Mouse (Mus musculus): ENCODE data around the gene Runx2. TPM values are rescaled to one million over a fixed set of nuclear protein-coding genes. Genes with fewer than 3 reads are reported as not detected.

Gene Runx2
- polyA plus RNA-seq, 1 experiment from 2014 or later = 0.23 TPM

- no peaks in the 10 kb centered on the region for H3K9me3 ChIP-seq (replicated peaks)
- H3K9ac ChIP-seq = no peak overlapping the region
- H3K36me3 ChIP-seq = no peaks in the 10 kb centered on the region
- no peak for ATAC-seq (replicated peaks; ENCODE audit: insufficient number of reproducible peaks, insufficient read depth, low FRiP score, low read depth)
- no peak overlapping the region for H3K4me3 ChIP-seq
- H3K27ac ChIP-seq = no peak overlapping the region
- no peaks in the 10 kb centered on the region for H3K4me1 ChIP-seq (replicated peaks)
- no peak overlapping the region for H3K4me2 ChIP-seq
- H3K27me3 ChIP-seq = no peaks in the 10 kb centered on the region
- WGBS = 64% methylated on average over 4 of the region's 4 CpGs
Observed at GRCm38 (mm10) chr17:44603170-44603569, 211.4 kb downstream of the Runx2 start.

DNA sequence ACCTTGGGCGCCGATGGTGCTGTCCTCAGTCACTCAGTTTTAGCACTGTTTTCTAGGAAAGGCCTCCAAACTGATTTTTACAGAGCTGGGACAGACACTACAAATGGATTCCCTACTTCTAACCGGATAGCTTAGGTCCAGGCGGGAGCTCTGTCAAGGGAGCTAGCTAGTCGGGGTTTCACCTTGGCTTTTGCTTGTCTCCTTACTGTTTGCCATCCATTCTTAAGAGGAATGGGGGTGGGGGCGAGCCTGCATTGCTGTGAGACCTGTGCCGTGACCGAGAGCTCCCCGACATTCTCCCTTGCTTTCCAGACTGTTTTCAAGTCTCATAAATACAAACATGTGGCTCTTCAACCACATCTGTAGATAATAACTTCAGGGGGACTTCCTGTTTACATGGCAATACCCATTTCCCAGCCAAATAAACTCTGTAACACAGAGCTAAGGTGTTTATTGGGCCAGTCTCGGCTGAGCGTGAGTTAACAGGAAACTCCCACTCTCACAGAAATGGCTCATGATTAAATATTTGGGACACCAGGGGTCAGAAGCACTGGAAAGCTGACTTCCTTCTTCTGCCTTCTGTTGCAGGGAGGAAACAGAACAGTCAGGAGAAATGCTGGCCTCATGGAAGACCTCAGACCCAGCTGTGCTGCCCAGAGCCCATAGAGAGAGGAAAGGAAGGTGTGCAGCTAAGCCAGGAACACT lies 213.1 kb downstream of the Runx2 start:
- Histone ChIP-seq H3K27ac (no peak overlapping the region), H3K27me3 (no peaks in the 10 kb centered on the region), H3K4me3 (no peak overlapping the region), H3K4me2 (no peak overlapping the region), H3K36me3 (no peaks in the 10 kb centered on the region), H3K9ac (no peak overlapping the region), H3K9me3 (replicated peaks) (no peaks in the 10 kb centered on the region), H3K4me1 (replicated peaks) (no peaks in the 10 kb centered on the region)
- 62% methylated on average over 11 of the region's 11 CpGs for WGBS
- no peak for ATAC-seq (replicated peaks; ENCODE audit: insufficient number of reproducible peaks, insufficient read depth, low FRiP score, low read depth)

- Histone ChIP-seq H3K4me2 (no peak overlapping the region), H3K9me3 (replicated peaks) (no peaks in the 10 kb centered on the region), H3K4me1 (replicated peaks) (no peaks in the 10 kb centered on the region), H3K4me3 (no peak overlapping the region), H3K27ac (no peak overlapping the region), H3K27me3 (no peaks in the 10 kb centered on the region; the same call in 1 of the 2 replicates), H3K36me3 (no peaks in the 10 kb centered on the region), H3K9ac (no peak overlapping the region)
- ATAC-seq (replicated peaks; ENCODE audit: insufficient number of reproducible peaks, insufficient read depth, low FRiP score, low read depth) = no peak
- 89% methylated on average over 1 of the region's 1 CpGs for WGBS
Observed at GRCm38 (mm10) chr17:44599856-44600255, 214.7 kb downstream of the Runx2 start.

DNA sequence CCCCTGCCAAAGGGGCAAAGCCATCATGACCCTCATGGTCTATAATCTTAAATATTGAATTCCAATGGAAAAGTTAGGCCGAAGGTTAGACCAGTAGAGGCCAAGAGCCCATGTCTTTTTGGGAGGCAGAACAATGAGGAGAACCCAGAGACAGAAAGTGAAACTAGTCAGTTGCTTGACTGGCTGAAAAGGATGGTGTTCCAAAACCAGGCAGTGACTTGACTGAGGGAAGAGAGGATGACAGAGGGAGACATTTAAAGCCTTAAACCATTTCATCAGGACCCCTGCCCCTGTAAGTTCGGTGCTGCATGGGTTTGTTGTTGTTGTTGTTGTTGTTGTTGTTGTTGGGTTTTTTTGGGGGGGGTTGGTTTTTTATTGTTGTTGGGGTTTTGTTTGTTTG lies 215.5 kb downstream of the Runx2 start:
- no peak for ATAC-seq (replicated peaks; ENCODE audit: insufficient number of reproducible peaks, insufficient read depth, low FRiP score, low read depth)
- WGBS = 86% methylated on average over 2 of the region's 2 CpGs
- Histone ChIP-seq H3K27me3 (no peaks in the 10 kb centered on the region; the same call in 1 of the 2 replicates), H3K36me3 (no peaks in the 10 kb centered on the region), H3K9ac (no peak overlapping the region), H3K4me2 (no peak overlapping the region), H3K9me3 (replicated peaks) (no peaks in the 10 kb centered on the region), H3K4me1 (replicated peaks) (no peaks in the 10 kb centered on the region), H3K27ac (no peak overlapping the region), H3K4me3 (no peak overlapping the region)

DNA sequence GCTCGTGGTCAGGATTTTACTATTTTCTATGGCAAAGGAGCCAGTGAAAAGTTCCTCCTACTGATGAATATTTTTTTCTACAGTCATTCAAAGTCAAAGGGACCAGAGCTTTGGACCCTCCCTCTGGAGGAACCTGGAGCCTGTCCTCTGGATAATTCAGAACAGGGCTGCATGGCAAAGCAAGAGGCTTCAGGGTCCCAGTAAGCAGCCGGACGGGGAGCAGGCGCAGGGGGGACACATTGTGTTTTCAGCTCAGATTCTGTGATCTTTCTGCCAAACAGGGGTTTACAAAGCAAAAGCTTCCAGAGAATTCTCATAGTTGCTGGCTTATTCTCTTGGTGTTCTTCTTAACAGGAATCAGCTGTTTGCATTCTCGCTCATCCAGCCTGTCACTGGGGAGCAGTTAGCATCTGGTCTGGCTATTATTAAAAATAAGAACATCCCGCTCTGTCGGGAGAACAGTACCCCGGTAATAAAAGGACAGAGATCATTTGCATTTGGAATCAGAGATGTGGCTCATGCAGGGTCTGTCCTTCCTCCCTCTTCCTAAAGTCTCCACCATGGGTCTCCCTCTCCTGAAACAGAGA lies 216.6 kb downstream of the Runx2 start:
- Histone ChIP-seq H3K4me3 (no peak overlapping the region), H3K4me2 (no peak overlapping the region), H3K27ac (no peak overlapping the region), H3K27me3 (no peaks in the 10 kb centered on the region; the same call in 1 of the 2 replicates), H3K9ac (no peak overlapping the region), H3K9me3 (replicated peaks) (no peaks in the 10 kb centered on the region), H3K36me3 (no peaks in the 10 kb centered on the region), H3K4me1 (replicated peaks) (no peaks in the 10 kb centered on the region)
- no peak for ATAC-seq (replicated peaks; ENCODE audit: insufficient number of reproducible peaks, insufficient read depth, low FRiP score, low read depth)
- 68% methylated on average over 8 of the region's 8 CpGs for WGBS

DNA sequence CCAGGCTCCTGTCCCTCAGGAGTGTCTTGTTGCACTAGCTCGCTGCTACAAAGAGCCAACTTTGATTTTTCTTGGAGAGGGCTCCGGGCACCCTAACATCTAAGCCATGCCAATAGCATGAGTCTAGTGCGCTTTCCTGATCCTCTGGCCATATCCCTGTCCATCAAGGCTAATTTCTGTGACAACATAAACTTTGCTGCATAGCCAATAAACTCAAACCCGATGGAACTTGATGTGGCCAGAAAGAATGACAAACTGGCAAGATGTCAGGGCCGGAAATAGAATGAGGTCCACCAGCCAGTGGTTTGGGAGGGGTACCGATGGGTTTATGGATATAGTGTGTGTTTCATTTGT lies 221.9 kb downstream of the Runx2 start:
- H3K4me1 ChIP-seq (replicated peaks) = no peaks in the 10 kb centered on the region
- WGBS = 88% methylated on average over 6 of the region's 6 CpGs
- ATAC-seq (replicated peaks; ENCODE audit: insufficient number of reproducible peaks, insufficient read depth, low FRiP score, low read depth) = no peak
- no peak overlapping the region for H3K27ac ChIP-seq
- H3K4me3 ChIP-seq = no peak overlapping the region
- no peaks in the 10 kb centered on the region for H3K9me3 ChIP-seq (replicated peaks)
- H3K27me3 ChIP-seq = no peaks in the 10 kb centered on the region; the same call in 1 of the 2 replicates
- H3K36me3 ChIP-seq = no peaks in the 10 kb centered on the region
- no peak overlapping the region for H3K9ac ChIP-seq
- no peak overlapping the region for H3K4me2 ChIP-seq

- ATAC-seq (replicated peaks; ENCODE audit: insufficient number of reproducible peaks, insufficient read depth, low FRiP score, low read depth) = no peak
- no peak overlapping the region for H3K4me3 ChIP-seq
- H3K4me1 ChIP-seq (replicated peaks) = no peaks in the 10 kb centered on the region
- no peak overlapping the region for H3K4me2 ChIP-seq
- no peaks in the 10 kb centered on the region for H3K9me3 ChIP-seq (replicated peaks)
- 72% methylated on average over 16 of the region's 16 CpGs for WGBS
- H3K9ac ChIP-seq = no peak overlapping the region
- H3K27ac ChIP-seq = no peak overlapping the region
- H3K27me3 ChIP-seq = no peaks in the 10 kb centered on the region; the same call in 1 of the 2 replicates
- H3K36me3 ChIP-seq = no peaks in the 10 kb centered on the region
Observed at GRCm38 (mm10) chr17:44592067-44592736, 222.4 kb downstream of the Runx2 start.

DNA sequence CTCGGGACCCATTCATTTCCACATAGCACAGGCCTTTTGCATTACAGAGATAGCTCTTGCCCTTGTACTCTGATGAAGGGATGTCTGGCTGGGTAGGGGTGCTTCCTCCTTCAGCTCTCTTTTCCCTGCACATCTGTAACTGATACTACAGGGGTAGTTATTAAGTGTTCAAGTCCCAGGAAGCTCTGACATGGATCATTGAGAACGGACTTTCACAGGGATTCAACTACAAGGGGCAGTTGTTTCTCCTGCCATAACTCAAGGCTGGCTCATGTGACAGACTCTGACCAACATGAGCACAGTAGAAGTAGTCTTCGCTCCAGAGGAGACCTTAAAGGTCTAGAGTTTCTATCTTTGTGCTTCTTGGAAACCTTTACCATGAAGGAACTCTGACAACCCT lies 226.1 kb downstream of the Runx2 start:
- WGBS = 63% methylated on average over 3 of the region's 3 CpGs

GRCm38 (mm10) chr17:44588020-44588419 lies 226.6 kb downstream of the Runx2 start:
- no peak overlapping the region for H3K9ac ChIP-seq
- no peak for ATAC-seq (replicated peaks; ENCODE audit: insufficient number of reproducible peaks, insufficient read depth, low FRiP score, low read depth)
- no peaks in the 10 kb centered on the region for H3K27me3 ChIP-seq
- H3K4me3 ChIP-seq = no peak overlapping the region
- H3K9me3 ChIP-seq (replicated peaks) = no peaks in the 10 kb centered on the region
- H3K4me2 ChIP-seq = no peak overlapping the region
- 35% methylated on average over 3 of the region's 3 CpGs for WGBS
- H3K27ac ChIP-seq = no peak overlapping the region
- no peaks in the 10 kb centered on the region for H3K36me3 ChIP-seq
- H3K4me1 ChIP-seq (replicated peaks) = no peaks in the 10 kb centered on the region

More for the DNA sequence above, 226.1 kb downstream of the Runx2 start:
- Histone ChIP-seq H3K4me2 (no peak overlapping the region), H3K4me1 (replicated peaks) (no peaks in the 10 kb centered on the region), H3K36me3 (no peaks in the 10 kb centered on the region), H3K27ac (no peak overlapping the region), H3K9me3 (replicated peaks) (no peaks in the 10 kb centered on the region), H3K27me3 (no peaks in the 10 kb centered on the region), H3K4me3 (no peak overlapping the region), H3K9ac (no peak overlapping the region)
- ATAC-seq (replicated peaks; ENCODE audit: insufficient number of reproducible peaks, insufficient read depth, low FRiP score, low read depth) = no peak

DNA sequence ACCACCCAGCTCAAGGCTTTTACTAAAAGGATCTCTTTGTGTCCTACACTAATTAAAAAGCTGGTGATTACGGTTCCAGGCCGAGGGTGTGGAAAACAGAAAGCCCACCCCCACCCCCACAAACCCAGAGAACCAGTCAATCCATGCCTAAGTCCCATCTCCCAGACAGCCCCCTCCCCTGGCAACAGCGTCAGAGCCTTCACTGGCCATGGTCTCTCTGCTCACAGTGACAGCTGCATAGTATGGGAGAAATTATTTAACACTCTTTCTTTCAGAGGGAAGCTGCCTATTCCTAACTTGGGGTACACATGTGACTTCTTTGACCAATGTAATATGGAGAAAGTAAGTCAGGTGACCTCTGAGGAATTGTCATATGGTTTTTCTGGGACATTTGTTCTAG lies 228.4 kb downstream of the Runx2 start:
- no peaks in the 10 kb centered on the region for H3K27me3 ChIP-seq
- H3K4me2 ChIP-seq = no peak overlapping the region
- no peak for ATAC-seq (replicated peaks; ENCODE audit: insufficient number of reproducible peaks, insufficient read depth, low FRiP score, low read depth)
- WGBS = 75% methylated on average over 3 of the region's 3 CpGs
- no peak overlapping the region for H3K4me3 ChIP-seq
- no peaks in the 10 kb centered on the region for H3K9me3 ChIP-seq (replicated peaks)
- H3K27ac ChIP-seq = no peak overlapping the region
- no peaks in the 10 kb centered on the region for H3K4me1 ChIP-seq (replicated peaks)
- no peaks in the 10 kb centered on the region for H3K36me3 ChIP-seq
- no peak overlapping the region for H3K9ac ChIP-seq

DNA sequence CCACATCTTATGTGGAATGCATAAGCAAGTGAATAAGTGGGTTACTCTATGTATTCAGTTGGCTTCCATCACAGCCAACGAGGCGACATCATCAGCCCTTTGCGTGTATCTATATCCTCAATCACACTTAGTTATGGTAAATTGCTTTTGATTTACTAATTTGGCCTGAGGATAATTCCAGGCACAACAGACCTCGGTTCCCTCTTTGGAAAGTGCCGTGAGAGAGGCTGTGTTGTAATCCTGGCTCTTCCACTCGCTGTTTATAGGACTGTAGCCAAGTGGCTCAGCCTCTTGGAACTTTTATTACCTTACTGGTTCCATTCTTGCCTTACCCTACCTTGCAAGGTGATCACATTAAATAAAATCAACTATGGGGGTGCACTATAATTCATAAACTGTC lies 229.8 kb downstream of the Runx2 start:
- no peaks in the 10 kb centered on the region for H3K9me3 ChIP-seq (replicated peaks)
- H3K4me2 ChIP-seq = no peak overlapping the region
- WGBS = 77% methylated on average over 6 of the region's 6 CpGs
- H3K27me3 ChIP-seq = no peaks in the 10 kb centered on the region
- no peak overlapping the region for H3K9ac ChIP-seq
- H3K4me3 ChIP-seq = no peak overlapping the region
- H3K27ac ChIP-seq = no peak overlapping the region
- no peak for ATAC-seq (replicated peaks; ENCODE audit: insufficient number of reproducible peaks, insufficient read depth, low FRiP score, low read depth)
- no peaks in the 10 kb centered on the region for H3K36me3 ChIP-seq
- no peaks in the 10 kb centered on the region for H3K4me1 ChIP-seq (replicated peaks)

DNA sequence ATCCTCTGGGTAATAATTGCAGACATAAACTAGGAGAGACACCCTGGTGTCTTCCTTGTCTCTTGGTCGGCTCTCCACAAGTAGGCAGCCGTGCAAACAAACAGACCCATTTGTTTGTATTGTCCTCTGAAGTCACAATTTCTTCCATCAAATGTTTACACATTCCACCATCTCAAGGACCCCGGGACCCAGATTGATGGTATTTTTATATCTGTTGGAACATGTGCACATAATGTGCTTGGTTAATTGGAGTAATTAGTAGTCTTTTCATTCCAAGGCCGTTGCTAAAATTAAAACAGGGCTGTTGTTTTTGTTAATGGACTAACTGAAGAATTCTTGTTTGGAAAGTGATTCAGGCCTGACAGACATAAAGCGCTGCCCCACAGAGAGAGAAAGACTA lies 236.8 kb downstream of the Runx2 start:
- H3K4me3 ChIP-seq = no peak overlapping the region
- no peak overlapping the region for H3K4me2 ChIP-seq
- no peaks in the 10 kb centered on the region for H3K36me3 ChIP-seq
- ATAC-seq (replicated peaks; ENCODE audit: insufficient number of reproducible peaks, insufficient read depth, low FRiP score, low read depth) = no peak
- H3K27me3 ChIP-seq = no peaks in the 10 kb centered on the region
- 59% methylated on average over 5 of the region's 5 CpGs for WGBS
- H3K27ac ChIP-seq = no peak overlapping the region
- no peak overlapping the region for H3K9ac ChIP-seq
- H3K4me1 ChIP-seq (replicated peaks) = no peaks in the 10 kb centered on the region
- H3K9me3 ChIP-seq (replicated peaks) = no peaks in the 10 kb centered on the region
